Mouse (Mus musculus) heart, adult 10 weeks (tissue): ENCODE results near the gene Fam98c. TPM values are rescaled to one million over a fixed set of nuclear protein-coding genes. Genes with fewer than 3 reads are reported as not detected.

Experiments
- polyA plus RNA-seq: library from polyadenylated mRNA; stranded (reverse); fragments of 350-450 nt; fragmentation: Illumina TruSeq; extraction: RNeasy Lipid Tissue Mini Kit (QIAGEN cat#74804); gene quantifications from one replicate; pipeline ENCODE4 v1.2.3, GENCODE M21; 2014; ENCODE audit warnings: low read depth, low replicate concordance

The Fam98c gene
- 18.9 TPM for polyA plus RNA-seq

DNA sequence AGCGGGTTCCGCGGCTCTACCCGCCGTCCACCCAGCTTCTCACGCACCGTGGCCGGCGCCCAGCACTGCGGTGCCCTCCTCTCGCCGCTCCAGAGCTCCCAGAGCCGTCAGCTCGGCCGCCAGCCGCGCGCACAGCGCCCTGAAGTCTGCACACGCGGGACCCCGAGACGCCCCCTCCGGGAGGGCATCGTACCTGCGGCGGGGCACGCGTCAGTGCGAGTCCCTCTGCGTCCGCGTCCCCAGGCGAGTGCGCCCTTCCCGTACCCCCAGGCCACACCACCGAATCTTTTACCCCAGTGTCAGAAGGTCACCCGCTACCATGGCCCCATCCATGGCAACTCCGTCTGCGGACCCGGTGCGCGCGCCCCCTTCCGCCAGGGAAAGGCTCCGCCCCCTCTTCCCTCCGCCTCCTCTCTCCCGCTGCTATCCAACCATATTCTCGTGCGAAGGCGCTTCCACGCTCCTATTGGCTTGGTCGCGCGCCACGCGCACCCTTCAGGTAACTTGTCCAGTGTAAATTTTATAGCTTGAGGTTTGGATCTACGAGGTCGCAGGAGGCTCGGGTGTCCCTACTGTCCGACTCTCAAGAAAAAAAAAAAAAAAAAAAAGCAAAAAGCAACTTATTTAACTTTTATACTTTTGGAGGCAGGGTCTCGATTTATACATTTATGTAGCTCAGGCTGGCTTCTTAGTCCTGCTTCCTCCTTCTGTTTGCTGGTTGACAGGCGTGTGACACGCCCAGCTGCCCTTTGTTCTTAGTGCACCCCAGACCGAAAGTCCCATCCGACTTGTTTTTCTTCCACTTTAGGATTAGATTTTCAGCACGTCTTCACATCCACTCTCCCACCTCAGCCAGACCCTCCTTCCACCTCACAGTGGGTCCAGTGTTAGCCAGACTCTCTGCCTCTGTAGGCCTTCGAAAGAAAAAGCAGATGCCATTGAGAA, at the start of gene Fam98c:
TSS of gene Fam98c (minus strand) at position 397 of the 945 bp plus-strand sequence.

DNA sequence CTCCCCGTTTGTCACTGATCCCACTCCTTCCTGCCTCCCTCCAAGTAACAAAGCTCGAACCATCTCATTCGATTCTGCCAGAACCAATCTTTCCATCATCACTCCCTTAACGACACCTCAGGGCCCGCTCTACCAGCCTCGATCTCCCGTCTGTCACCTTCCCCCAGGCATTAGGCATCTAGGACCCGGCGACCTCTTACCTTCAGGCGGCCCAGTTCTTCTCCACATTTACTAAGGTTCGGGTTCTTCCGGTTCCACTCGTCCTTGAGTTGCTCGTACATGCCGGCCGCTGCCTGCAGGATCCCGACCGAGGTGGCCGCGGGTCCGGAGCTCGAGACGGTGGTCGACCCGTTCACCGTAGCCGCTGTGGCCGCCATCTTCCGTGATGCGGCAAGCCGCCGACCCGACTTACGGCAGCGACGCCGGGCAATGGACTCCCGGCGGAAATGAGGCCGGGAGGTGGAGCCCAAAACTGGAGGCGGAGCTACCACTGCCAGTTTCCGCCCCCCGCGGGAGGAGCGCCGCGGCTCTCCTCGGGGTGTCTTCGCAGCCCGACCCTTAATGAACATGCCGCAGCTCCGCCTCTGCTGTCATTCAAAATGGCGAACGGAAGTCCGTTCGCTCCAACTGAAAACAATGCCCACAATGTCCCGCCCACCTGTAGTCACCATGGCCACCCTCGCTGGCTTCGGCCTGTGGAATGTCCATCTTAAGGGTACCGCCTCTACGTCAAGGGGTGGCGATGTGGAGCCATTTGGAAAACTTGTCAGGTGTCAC, 24.2 kb upstream of the Fam98c start, which contains the start of gene Psmd8:
TSS of gene Psmd8 (minus strand) at position 625 of the 777 bp plus-strand sequence.

DNA sequence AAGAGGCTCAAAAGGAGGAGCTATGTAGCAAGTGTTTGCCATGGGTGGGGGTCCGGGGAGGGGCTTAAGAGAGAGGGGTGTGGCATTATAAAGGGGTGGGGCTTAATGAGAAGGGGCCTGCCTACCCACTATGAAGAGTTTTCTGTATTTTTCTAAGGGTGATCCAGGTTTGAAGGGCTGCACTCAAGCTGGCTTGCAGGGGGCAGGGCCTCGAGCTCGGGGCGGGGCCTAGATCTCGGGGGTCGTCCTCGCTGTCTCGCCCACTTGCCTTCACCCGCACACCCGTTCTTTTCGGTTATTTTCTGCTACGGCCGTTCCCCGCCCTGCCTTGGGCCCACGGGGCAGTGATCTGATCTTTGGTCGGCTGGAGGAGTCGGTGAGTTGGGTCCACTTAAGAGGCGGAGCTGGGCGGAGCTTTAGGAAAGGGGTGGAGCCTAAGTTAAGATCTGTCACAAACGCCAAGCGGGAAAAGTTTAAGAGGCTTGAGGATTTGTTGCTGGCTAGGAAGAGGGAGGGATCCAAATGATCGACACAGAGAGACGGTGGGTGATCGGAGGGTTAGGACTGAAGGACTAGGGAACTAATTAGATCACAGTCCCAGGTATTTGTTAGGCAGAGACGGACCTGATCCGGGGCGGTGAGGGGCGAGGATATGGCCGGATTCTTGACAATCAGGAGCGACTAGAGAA, 14.2 kb upstream of the Fam98c start, which contains the start of the genes Ggn and Spred3:
TSS of gene Ggn (plus strand) at position 145 of the 689 bp plus-strand sequence.
TSS of gene Spred3 (minus strand) at position 346 of the 689 bp plus-strand sequence.

DNA sequence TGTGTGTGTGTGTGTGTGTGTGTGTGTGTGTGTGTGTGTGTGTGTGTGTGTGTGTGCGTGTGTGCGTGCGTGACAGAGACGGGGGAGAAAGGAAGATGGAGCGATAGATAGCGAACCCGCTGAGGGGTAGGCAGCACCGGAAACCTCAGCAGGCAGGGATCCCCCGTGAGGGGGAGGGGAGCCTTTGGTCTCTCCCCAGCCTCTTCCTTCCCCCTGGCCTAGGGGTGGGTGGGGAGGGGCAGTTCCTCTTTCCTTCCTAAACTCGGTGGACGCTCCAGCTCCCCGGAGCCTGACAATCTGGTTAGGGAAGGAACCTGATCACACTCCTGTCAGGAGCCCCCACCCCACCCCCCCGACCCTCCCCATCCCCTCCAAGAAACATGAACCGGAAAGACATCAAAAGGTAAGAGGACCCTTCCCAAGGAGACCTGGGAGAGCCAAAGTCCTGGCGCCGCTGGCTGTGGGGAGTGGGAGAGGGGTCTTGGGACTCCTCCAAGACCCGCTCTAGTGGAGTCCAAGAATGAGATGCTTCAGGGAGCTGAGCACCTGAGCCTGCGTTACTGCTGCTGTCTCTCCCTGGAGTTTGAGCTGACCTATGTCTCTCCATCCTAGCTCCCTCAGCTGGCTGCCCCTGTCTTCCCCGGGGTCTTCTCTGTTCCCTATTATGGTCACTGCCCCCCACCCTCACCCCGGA, 21.2 kb downstream of the Fam98c start, which contains the start of gene Rasgrp4:
TSS of gene Rasgrp4 (plus strand) at position 159 of the 694 bp plus-strand sequence.

DNA sequence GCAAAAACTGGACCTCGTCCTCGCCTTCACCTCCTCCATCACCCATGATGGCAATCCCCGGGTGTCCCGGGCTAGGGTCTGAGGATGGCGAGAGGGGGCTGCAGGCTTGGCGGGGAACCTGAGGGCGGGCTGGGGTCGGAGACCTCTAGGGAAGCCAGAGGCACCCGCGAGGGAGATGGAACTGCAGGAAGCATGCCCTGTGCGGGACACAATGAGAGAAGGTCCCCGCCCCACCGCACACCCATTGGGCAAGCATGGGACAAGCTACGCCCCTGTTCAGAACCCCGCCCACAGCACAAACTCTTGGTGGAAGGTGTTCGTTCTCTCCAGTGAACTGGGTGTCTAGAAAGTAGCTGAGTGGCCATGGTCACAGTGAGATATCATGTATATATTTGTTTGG, 31.1 kb downstream of the Fam98c start, which contains the start of gene Ryr1:
TSS of gene Ryr1 (minus strand) at position 210 of the 400 bp plus-strand sequence.

Other genes with a start within 250 kb of the Fam98c start
- 91.4 TPM for gene Actn4, start 193.9 kb downstream of the Fam98c start, polyA plus RNA-seq
- gene Eif3k, start 174.4 kb downstream of the Fam98c start, polyA plus RNA-seq, result 233 TPM
- 2.0 TPM for gene Map4k1, start 174.2 kb downstream of the Fam98c start, polyA plus RNA-seq
- gene Ryr1, start 31.1 kb downstream of the Fam98c start, polyA plus RNA-seq, result 0.05 TPM
- 1.8 TPM for gene Rasgrp4, start 21.4 kb downstream of the Fam98c start, polyA plus RNA-seq
- not detected for gene Ggn, start 14.0 kb upstream of the Fam98c start, polyA plus RNA-seq
- gene Spred3, start 14.2 kb upstream of the Fam98c start, polyA plus RNA-seq, result 1.6 TPM
- gene Psmd8, start 24.5 kb upstream of the Fam98c start, polyA plus RNA-seq, result 131 TPM
- gene Catsperg1, start 57.8 kb upstream of the Fam98c start, polyA plus RNA-seq, result 0.50 TPM
- 3.4 TPM for gene Kcnk6, start 76.3 kb upstream of the Fam98c start, polyA plus RNA-seq
- gene Yif1b, start 82.1 kb upstream of the Fam98c start, polyA plus RNA-seq, result 70.6 TPM
- gene 2200002D01Rik, start 92.2 kb upstream of the Fam98c start, polyA plus RNA-seq, result 3.1 TPM
- gene Spint2, start 125.7 kb upstream of the Fam98c start, polyA plus RNA-seq, result 34.7 TPM
- 10.0 TPM for gene Ppp1r14a, start 133.1 kb upstream of the Fam98c start, polyA plus RNA-seq
- gene Dpf1, start 147.7 kb upstream of the Fam98c start, polyA plus RNA-seq, result 0.47 TPM